In genomic region chr4:138817736-138818135, GRCm38 (mm10) we compare ENCODE assay signal across 21 mouse cellular contexts. TPM values are rescaled to one million over a fixed set of nuclear protein-coding genes. Genes with fewer than 3 reads are reported as not detected.
DNase-seq lines count a peak whose midpoint lies in the region.
"Had no signal": no experiment of that assay in that cellular context is flagged by ENCODE, and none has a peak within 500 bp of the region (broad histone marks: within the 10 kb centered on the region; RNA-seq: fewer than 3 reads in every experiment).

No protein-coding gene starts in this region.

- peak; percentile 35 for DNase-seq in adrenal gland, adult 2 months
- DNase-seq in adrenal gland, adult 8-10 months: no peak
- peak; percentile 20 for DNase-seq in kidney, adult 9 months
- DNase-seq in kidney, adult 11 months: no peak
- DNase-seq in kidney, postnatal 25 days: peak; percentile 12 to 74
- peak; percentile 60 for DNase-seq in testis, postnatal 10 days (ENCODE audit: low spot score)
- DNase-seq in yolk sac, embryonic 10.5 days (ENCODE audit: low spot score): no peak
- no peak for DNase-seq in right cerebral cortex, adult 18-20 months
- DNase-seq: cerebellum, adult 11-12 months; thymus, adult 18-20 months had no signal

RNA-seq across cellular contexts. Expression of gene Pla2g2d, which starts 42.2 kb away (rescaled TPM):
- total RNA-seq in adrenal gland, adult 2 months (2021): 1 to 10 TPM; 2.3 to 2.9 TPM
- 1.3 and 1.4 TPM in 2 replicates for polyA plus RNA-seq in adrenal gland, adult 2 months (2012; rRNA removed)
- total RNA-seq in adrenal gland, adult 8-10 months (2022): 1 to 10 TPM; 1.8 to 4.1 (median 2.8) TPM
- total RNA-seq: megakaryocyte progenitor cell, adult 5-6 weeks had no signal
- polyA plus RNA-seq: forebrain, embryonic 12.5 days; heart, embryonic 13.5 days; limb, embryonic 11.5 days; liver, embryonic 14.5 days had no signal

RNA-seq across cellular contexts. Expression of gene Pla2g5, which starts 45.5 kb away (rescaled TPM):
- total RNA-seq in adrenal gland, adult 2 months (2021): 10 to 100 TPM; 13.1 TPM
- polyA plus RNA-seq in adrenal gland, adult 2 months (2012; rRNA removed): 88.3 and 101 TPM in 2 replicates
- total RNA-seq in adrenal gland, adult 8-10 months (2022): 10 to 100 TPM; 13.3 to 43.8 (median 24.8) TPM
- total RNA-seq: megakaryocyte progenitor cell, adult 5-6 weeks had no signal
- polyA plus RNA-seq: liver, embryonic 14.5 days had no signal

RNA-seq across cellular contexts. Expression of gene Gm13030, which starts 56.0 kb away (rescaled TPM):
- total RNA-seq in adrenal gland, adult 2 months (2021): not detected
- not detected in 2 replicates for polyA plus RNA-seq in adrenal gland, adult 2 months (2012; rRNA removed)
- total RNA-seq in adrenal gland, adult 8-10 months (2022): not detected
- total RNA-seq: left cerebral cortex, adult 18-20 months; megakaryocyte progenitor cell, adult 5-6 weeks had no signal
- polyA plus RNA-seq: cortical plate, adult 2 months; embryonic facial prominence, embryonic 14.5 days; forebrain, embryonic 12.5 days; heart, embryonic 13.5 days; hindbrain, embryonic 15.5 days; large intestine, adult 2 months; limb, embryonic 11.5 days; liver, embryonic 14.5 days; neural tube, embryonic 14.5 days had no signal

Comparison
In these comparisons a context has a peak if more than half of its experiments do, and no peak if none do; other contexts are left out.
1. DNase-seq: peak in adrenal gland, adult 2 months (single experiment), kidney, adult 9 months (single experiment), kidney, postnatal 25 days (2 of 2) and testis, postnatal 10 days (single experiment); none in adrenal gland, adult 8-10 months (single experiment), kidney, adult 11 months (single experiment), yolk sac, embryonic 10.5 days (single experiment) and right cerebral cortex, adult 18-20 months (single experiment).